Mouse (Mus musculus): ENCODE measurements around the gene Pxn.

DNA sequence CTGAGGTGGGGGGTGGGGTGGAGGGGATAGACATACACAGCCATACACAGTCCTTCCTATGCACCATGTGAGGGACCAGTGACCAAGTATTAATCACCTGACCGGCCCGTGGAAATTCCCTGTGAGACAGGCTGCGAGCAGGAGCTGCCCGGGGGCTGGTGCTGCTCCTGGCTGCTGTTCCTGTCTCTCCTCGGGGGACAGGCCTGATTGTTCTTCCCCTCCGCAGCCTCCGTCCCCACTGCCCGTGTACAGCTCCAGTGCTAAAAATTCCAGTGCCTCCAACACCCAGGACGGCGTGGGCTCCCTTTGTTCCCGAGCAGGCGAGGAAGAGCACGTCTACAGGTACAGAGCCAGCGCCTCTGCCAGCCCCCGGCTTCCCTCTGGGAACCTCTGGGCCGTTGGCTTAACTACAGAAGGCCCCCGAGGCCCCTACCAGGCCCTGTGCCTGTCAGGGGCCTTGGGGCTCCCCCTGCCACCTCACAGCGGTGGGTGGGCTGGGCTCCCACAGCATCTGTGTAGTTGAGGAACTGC lies 38.2 kb downstream of the Pxn start:
- no peak for TF ChIP-seq EP300 (IDR thresholded peaks at IDR 0.05; ENCODE audit: insufficient read depth, low read depth, low read length)
- TF ChIP-seq POLR2A (IDR thresholded peaks at IDR 0.05; ENCODE audit: insufficient read depth, low read length): no peak
